Mouse (Mus musculus) left cerebral cortex, postnatal 25 days (tissue): Measurements from ENCODE around the gene Snx13. TPM values are rescaled to one million over a fixed set of nuclear protein-coding genes. Genes with fewer than 3 reads are reported as not detected.

Experiments
- DNase-seq, 2 experiments: peaks; one replicate each; pipeline ENCODE4 v3.0.0; 2022; ENCODE audit warnings: low spot score in 2 of 2, mixed read lengths in 1 of 2
- intact Hi-C: fragments of 180-260 bp; cut with DNase I; formaldehyde crosslinking; loops from one replicate; pipeline ENCODE4 v1.15.1; 2025
- total RNA-seq, 2 experiments: library from RNA; stranded (reverse); gene quantifications; 2 replicates each; pipeline ENCODE4 v1.2.3; 2021

The Snx13 gene
- 10 to 100 TPM; 60.6 to 61.1 TPM for total RNA-seq

DNA sequence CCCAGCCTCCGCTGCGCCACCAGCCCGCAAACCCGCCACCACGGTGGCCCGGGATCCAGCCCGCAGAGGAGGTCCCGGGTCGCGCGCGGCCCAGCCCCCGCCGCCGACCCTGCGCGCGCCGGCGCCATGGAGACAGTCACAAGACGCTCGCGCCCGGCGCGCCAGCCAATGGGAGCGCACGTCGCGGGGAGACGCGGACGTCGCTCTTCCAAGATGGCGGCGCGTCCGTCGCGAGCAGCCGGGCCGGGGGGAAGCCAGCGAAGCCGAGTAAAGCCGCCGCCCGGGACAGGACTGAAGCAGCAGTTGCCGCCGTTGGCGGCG, at the start of gene Snx13:
Snx13 (plus strand) TSS at position 188 of the 321 bp plus-strand sequence.
- intact Hi-C loops = no loop called here
- peak; percentile 91 to 94 for DNase-seq

DNA sequence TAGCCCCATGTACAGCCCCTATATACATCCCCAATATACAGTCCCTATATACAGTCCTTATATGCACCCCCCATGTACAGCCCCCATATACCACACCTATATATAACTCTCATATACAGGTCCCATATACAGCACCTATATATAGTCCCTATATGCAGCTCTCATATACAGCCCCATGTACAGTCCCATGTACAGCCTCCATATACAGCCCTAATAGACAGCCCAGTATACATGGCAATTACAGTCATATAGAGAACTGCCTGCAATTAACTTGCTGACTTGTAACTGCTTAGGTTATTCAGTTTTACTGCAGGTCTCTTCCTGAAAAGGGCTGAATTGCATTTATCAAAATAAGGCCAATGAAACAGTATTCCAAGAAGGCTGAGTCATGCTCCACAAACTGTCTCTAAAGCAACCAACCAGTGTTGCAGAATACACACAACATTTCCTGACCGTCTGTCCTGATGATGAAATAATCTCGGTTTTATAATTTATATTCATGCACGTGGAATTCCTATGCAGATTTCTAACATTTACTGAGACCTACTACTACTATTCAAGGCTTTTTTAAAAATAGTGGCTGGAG, 49.3 kb upstream of the Snx13 start:
- intact Hi-C loops = no loop called here
- DNase-seq = peak in 1 of 2 experiments; percentile 31

DNA sequence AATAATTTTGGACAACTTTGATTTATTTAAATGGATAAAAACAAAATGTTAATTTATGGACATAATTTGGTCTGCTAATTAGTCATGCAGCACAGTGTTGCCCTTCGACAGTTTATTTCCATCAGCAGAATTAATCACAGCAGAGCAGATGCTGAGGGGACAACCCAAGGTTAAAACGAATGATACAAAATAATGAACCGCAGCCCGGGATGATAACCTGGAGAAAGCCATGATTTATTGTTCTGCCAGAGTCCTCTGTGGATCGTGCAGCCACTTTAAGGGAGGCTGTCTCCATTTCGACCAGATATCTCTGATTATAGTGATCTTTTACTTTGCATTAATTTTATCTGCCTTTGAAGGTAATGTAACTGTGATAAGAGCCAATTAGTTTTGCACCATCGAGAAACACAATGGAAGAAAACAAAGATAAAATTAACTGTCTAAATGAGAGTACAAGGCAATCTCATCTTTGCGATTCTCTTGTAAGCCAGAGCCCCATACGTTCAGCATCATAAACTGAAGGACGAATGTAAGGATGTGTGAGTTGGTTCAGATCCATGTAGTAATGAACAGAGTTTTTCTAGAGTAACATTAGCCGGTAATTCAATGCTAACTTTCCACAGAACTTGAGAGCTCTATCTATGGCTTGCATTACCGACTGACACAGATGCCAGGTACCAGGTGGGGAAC, 48.1 kb upstream of the Snx13 start:
- intact Hi-C loops = no loop called here
- no peak for DNase-seq

DNA sequence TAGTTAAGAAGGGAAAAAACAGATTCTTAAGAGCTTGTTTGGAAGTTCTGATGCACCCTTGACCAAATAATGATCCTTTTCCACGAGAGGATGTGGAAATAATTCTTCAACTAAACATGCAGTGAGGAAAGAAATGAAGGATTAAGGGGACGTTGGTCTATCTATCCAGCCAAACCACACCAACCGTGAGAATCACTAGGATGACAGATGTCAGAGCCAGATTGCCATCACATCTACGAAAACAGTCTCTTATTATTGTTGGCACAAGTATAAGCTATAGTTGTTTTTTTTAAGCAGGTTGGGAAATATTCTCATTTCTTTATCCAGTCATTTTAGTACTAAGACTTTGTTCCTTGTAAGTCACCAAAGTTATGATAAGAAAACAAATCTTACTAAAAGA, 46.7 kb upstream of the Snx13 start:
- intact Hi-C loops = no loop called here
- no peak for DNase-seq

DNA sequence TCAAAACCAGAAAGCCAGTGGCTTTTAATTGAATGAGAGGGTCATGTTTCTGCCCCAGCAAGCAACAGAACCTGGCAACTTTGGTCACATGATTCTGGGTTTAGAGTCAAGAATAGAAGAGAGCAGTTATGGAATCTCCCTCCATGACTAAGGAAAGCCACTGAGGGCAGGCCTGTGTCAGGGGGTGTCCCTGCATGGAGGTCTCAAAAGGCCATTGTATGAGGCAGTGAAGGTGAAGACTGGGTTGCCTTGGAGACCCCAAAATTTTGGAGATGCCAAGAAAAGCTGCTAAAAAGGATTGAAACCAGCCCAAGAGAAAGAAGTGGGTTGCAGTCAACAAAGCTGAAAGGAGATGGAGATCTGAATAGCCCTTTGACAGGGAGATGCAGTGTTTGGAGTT, 41.2 kb upstream of the Snx13 start:
- intact Hi-C loops = loop anchor here (5.0 kb wide), 1 partner anchor 98 kb away; no protein-coding TSS in a partner anchor
- DNase-seq = no peak

DNA sequence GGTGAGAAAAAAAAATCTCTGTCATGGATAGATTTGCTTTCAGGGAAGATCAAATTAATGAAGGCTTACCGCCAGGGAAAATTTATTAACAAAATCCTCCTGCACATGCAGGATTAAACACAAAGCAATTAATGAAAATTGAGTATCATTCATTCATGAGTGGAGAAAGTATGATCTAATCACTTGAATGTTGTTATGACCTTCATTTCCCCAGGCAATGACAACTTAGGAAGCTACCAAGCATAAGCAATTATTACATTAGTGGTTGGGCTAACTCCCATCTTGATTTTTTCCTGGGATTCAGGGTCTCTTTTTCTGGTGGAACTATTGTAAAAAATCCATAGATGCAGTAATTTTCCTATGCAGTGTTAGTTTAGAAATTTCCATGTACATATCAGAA, 39.1 kb upstream of the Snx13 start:
- intact Hi-C loops = loop anchor here (5.0 kb wide), 1 partner anchor 101 kb away; no protein-coding TSS in a partner anchor
- no peak for DNase-seq

DNA sequence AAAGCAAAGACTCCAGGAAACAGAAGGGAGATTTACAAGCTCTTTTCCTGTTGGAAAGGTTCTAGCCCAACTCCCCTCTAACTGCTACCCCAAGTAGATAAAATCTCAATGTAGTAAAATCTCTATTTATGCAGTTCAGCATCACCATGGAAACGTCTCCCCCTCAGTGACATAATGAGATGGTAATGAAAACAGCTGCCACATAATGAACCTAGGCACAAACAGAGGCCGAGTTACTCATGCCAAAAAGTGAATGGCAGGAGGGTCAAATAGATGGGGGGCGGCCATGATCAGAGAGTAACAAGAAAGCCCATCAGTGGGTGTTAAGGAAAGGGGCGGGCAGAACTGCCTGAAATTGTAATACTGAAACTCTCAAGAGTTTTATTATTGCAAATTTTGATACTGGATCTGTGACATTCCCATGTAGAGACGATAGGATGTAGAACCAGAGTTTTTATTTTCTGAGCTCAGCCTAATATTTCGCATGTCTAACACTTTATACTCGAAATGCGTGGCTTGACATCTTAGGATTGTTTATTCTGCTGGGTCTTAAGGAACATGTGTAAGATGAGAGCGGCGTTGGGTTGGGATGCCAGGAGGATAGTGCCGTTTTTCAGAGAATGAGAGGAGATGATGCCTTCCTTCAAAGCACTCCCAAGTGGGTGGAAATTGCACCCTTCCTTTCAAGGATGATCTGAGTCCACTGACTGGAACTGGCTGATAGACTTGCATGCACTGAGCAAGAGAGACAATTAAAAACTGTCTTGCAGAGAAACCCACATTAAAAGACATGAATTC, 38.4 kb upstream of the Snx13 start:
- intact Hi-C loops = loop anchor here (5.0 kb wide), 1 partner anchor 101 kb away; no protein-coding TSS in a partner anchor

DNA sequence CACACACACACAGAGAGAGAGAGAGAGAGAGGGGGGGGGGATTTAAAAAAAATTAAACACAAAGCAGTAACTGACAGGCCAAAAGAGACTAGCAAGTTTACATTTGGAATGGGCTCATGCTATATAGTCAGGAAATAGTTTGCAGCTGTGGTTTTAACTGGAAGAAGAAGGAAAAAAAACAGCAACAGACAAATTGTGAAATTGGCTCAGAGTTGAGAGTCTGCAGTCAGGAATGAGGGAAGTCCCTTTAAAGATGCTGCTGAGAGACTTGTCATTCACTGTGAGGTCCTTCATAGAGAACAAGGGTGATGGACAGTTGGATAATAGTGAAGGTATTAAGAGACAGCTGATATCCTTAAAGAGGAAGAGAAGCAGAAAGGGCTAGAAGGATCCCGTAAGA, 35.5 kb upstream of the Snx13 start:
- intact Hi-C loops = no loop called here
- DNase-seq = no peak

More for the DNA sequence above, 38.4 kb upstream of the Snx13 start:
- DNase-seq = peak; percentile 10 to 66

DNA sequence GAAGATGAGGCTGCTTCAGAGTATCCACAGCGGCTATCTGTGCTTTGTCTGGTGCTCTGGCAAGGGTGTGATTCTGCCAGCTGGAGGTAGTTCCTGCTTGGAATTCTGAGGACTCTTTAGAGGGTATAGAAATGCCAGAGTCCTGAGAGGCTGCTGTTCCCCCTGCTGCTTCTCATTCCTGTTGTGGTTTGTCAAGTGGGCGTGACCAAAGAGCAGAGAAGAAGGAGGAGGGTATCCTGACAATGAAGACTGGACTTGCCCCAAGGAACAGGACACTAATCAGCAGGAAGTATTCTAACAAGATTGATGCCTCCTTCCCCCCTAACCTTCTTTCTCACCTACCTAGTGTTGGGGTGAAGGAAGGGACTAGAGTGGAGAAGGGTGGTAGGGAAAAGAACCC, 33.0 kb upstream of the Snx13 start:
- intact Hi-C loops = no loop called here
- no peak for DNase-seq

DNA sequence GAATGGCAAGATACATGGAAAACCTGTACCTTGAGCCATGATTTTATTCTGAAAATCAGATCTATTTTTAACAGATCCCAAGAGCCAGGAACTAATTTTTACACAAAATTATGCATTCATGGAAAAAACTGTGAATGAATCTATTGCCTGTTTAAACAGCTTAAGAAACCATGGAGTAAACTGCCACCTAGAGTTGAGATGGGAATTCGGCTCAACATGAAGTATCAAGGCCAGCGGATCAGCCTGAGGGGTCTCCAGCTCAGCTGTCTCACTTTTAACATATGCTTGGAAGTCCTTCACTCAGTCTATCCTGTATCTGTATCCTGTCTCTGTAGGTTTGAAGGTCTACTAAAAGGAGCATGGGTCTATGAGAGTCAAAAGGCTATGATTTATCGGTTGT, 30.9 kb upstream of the Snx13 start:
- DNase-seq = peak in 1 of 2 experiments; percentile 62
- intact Hi-C loops = loop anchor here (1.0 kb wide), 1 partner anchor 352 kb away; no protein-coding TSS in a partner anchor

DNA sequence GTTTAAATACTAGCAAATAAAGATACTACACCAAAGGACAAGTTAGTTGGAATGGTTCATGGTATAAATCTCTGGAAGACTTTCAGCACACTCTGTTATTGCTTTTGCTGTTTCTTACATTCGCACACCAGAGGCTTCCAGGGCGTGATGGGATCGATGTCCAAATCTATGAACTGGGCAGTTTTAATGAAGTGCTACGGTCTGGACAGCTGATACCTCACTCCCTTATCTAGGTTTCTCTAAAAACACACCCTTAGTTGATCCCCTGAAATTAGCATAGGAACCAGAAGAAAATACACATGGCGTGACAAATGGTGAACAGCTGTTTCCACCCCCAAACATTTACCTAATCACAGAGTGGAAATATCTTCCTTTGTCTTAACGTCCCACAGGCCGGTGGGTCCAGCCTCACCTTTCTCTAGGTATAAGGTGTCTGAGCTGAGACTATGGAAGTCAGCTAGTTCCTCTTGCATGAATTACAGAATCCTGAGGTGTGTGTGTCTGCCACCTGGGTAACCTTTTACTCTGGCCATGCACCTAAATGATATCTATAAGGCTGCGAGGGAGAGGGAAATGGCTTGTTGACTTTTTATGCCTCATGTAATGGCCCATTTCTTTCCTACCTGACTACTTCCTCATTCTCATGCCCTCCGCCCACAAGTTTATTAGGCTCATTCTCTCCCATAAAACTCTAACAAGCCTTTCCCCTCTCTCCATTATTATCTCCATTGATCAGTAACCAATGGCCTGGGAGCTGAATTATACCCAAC, 30.3 kb upstream of the Snx13 start:
- intact Hi-C loops = loop anchor here (1.0 kb wide), 1 partner anchor 352 kb away; no protein-coding TSS in a partner anchor
- no peak for DNase-seq

DNA sequence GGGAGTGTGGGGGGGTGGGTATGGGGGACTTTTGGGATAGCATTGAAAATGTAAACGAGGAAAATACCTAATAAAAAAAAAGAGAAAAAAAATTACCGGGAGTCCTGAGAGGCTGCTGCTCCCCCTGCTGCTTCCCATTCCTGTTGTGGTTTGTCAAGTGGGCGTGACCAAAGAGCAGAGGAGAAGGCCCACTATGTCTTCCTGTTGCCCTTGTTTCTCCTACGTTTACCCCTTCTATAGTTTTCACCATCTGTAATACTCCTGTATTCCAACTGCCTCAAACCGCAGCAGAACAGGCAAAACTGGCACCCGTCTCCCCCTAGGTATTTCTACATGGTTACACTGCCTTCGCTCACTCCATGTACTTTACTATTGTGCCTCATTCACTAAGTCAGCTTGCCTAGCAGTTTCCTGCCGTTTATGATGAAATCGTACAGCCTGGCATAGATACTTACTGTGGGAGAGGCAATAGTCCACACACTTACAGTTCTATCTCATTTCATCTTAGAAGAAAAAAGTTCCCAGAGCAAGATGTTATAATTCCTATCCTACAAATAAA, 28.2 kb upstream of the Snx13 start:
- intact Hi-C loops = no loop called here
- no peak for DNase-seq

DNA sequence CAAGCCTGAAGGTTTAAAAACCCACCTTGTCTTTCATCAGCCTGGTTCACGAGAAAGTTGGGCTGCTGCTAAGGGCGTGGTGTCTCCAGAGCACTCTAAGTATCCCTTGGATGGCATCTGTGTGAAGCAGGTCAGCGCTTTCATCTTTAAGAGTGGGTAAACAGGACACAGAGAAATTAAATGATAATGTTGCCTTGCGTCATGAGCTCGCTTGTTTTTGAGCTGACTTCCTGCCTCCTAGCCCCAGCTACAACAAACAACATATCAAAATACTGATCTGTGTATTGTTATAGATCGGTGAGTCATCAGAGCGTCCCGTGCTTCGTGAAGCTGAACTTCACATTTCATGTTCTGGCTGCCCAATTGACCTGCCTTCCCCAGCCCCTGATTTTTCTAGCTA, 25.7 kb upstream of the Snx13 start:
- no peak for DNase-seq

DNA sequence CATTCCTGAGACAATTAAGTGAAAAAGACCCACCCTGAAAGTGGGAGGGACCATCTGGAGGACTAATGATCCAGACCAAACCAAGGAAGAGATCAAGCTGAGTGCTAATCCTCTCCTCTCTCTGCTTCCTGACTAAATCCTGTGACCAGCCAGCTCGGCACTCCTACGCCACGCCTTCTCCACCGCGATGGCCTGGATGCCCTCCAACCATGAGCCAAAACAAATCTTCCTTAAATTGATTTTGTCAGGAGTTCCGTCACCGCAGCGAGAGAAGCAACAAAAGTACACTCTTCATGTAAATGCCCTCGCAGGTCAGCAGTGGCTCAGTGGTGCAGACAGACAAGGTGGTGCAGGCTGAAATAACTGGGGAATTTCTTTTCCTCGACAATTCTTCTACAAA, 24.9 kb upstream of the Snx13 start:
- intact Hi-C loops = loop anchor here (5.0 kb wide), 1 partner anchor 160 kb away; no protein-coding TSS in a partner anchor
- no peak for DNase-seq

More for the DNA sequence above, 25.7 kb upstream of the Snx13 start:
- intact Hi-C loops = loop anchor here (5.0 kb wide), 1 partner anchor 161 kb away; no protein-coding TSS in a partner anchor

DNA sequence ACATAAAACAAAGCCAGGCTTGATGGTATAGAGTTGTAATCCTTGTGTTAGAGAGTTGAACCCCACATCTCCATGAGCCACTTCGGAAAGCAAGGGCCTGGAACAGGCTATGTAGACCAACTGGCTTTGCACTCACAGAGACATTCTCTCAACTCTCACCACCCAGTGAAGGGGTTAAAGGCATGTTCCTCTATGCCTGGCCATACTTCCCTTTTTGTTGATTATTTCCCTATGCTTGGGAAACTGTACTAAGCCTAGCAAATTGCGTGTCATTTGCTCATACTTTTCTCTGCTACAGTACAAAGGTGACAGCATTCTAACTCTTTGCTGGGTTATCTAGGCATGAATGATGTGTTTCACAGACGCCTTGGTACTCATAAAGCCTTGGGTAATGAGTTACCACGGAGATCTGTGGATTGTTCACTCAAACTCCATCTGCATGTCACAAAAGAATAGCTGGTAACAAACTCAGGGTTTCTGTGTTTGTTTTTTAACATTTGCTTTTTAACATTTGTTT, 21.0 kb upstream of the Snx13 start:
- no peak for DNase-seq
- intact Hi-C loops = no loop called here

DNA sequence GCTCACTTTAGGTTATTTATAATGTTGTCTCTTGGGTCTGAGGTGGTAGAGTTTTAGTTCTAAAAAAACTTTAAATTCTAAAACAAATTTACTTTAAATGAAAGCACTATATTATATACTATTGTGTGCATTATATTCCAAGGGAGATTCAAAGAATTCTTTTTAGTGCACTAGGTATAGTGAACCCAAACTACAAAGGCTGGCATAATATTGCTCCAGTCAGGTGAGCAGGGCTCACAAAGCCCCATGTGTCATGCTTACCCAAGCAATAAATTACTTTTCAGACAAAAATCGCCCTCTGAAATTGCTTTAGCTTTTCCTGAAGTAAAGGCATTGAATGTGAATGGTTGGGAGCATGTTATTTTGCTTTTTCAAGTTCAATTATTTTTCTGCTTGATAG, 19.5 kb upstream of the Snx13 start:
- no peak for DNase-seq
- intact Hi-C loops = no loop called here

DNA sequence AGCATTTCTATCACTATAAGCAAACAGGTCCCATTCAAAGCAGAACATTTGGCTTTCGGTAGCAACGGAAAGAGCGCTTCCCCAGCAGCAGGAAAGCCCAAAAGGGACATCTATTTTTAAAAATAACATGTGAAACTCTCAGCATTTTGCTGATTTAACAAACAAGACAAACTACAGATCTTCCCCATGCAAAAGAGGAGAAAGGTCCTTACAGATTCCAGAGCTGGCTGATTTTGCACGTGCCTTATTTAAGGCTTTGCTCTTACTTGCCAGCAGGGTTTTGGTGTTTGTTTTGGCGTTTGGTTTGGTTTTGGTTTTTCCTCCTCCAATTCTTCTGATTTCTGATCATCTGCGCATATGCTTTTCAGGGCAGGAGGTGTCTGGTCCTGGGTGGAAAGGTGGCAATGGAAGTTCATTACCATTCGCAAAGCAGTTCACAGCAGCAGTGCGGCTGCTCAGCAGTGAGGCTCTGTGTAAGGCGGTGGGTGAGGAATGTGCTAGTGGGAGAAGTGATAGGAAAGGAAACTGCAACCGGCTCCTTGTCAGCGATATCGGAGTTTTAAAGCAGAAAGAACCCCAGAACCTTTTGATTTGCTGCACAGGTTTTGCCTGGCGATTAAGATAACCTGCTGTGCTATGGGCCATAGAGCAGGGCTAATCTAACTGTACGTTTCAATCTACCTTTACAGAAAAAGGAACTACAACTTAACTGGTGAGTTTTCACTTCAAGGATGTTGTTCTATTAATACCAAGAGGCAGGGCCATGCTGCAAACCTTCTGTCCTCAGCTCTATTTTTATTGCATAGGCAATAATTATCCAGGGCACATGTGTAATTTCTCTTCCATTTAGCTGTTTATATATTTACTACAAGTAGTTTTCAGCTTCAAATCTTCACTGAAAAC, 8.1 kb upstream of the Snx13 start:
- intact Hi-C loops = loop anchor here (5.0 kb wide), 1 partner anchor 143 kb away; no protein-coding TSS in a partner anchor
- DNase-seq = peak; percentile 63 to 74

DNA sequence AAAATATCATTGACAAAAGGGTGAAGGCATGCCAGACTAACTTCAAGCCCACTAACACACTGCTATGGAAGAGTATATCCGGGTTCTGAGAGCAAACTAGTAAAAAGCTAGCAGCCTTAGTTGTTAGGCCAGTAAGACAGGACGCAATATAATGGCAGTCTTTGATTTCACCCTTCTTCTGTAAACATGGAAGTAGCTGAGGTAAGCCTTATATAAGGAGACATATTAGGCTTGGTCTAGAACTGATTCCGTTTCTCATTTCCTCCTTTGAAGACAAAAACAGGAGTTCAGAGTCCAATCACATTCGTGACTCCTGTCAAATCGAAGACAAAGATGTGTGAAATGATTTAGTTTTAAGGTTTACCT, 7.4 kb upstream of the Snx13 start:
- intact Hi-C loops = loop anchor here (5.0 kb wide), 1 partner anchor 143 kb away; no protein-coding TSS in a partner anchor
- no peak for DNase-seq
